Mouse (Mus musculus): ENCODE measurements around the gene Bcar3. TPM values are rescaled to one million over a fixed set of nuclear protein-coding genes. Genes with fewer than 3 reads are reported as not detected.

The Bcar3 gene
- polyA plus RNA-seq, 1 experiment from 2014 or later = 4.4 TPM

GRCm38 (mm10) chr3:122360721-122361138 lies 66.8 kb downstream of the Bcar3 start:
- no peaks in the 10 kb centered on the region for H3K9me3 ChIP-seq (ENCODE audit: control insufficient read depth, low read length)
- H3K4me1 ChIP-seq (ENCODE audit: control insufficient read depth, insufficient read depth, low read length) = peaks cover 4% of the 10 kb centered on the region; the same call in 1 of the 2 replicates
- no peaks in the 10 kb centered on the region for H3K27me3 ChIP-seq (ENCODE audit: control insufficient read depth, insufficient read depth, low read length)
- H3K36me3 ChIP-seq (ENCODE audit: control insufficient read depth, insufficient read depth, low read length) = no peaks in the 10 kb centered on the region
- H3K27ac ChIP-seq (ENCODE audit: low read depth, low read length) = no peak overlapping the region
- WGBS = 45% methylated on average over 5 of the region's 5 CpGs
- H3K9ac ChIP-seq (replicated peaks; ENCODE audit: low read depth, low read length) = no peak overlapping the region
- no peak overlapping the region for H3K4me3 ChIP-seq (ENCODE audit: low read depth, low read length)
- no peak for ATAC-seq (ENCODE audit: low read depth)
- H3K4me2 ChIP-seq (ENCODE audit: low read depth, low read length) = no peak overlapping the region

GRCm38 (mm10) chr3:122362719-122363118 lies 68.8 kb downstream of the Bcar3 start:
- no peak overlapping the region for H3K4me2 ChIP-seq (ENCODE audit: low read depth, low read length)
- H3K27ac ChIP-seq (ENCODE audit: low read depth, low read length) = no peak overlapping the region
- peaks cover 4% of the 10 kb centered on the region; the same call in 1 of the 2 replicates for H3K4me1 ChIP-seq (ENCODE audit: control insufficient read depth, insufficient read depth, low read length)
- H3K27me3 ChIP-seq (ENCODE audit: control insufficient read depth, insufficient read depth, low read length) = no peaks in the 10 kb centered on the region
- no peak overlapping the region for H3K9ac ChIP-seq (replicated peaks; ENCODE audit: low read depth, low read length)
- no peaks in the 10 kb centered on the region for H3K36me3 ChIP-seq (ENCODE audit: control insufficient read depth, insufficient read depth, low read length)
- ATAC-seq (ENCODE audit: low read depth) = no peak
- 48% methylated on average over 2 of the region's 2 CpGs for WGBS
- H3K9me3 ChIP-seq (ENCODE audit: control insufficient read depth, low read length) = no peaks in the 10 kb centered on the region
- H3K4me3 ChIP-seq (ENCODE audit: low read depth, low read length) = no peak overlapping the region

GRCm38 (mm10) chr3:122364565-122364964 lies 70.6 kb downstream of the Bcar3 start:
- no peaks in the 10 kb centered on the region for H3K36me3 ChIP-seq (ENCODE audit: control insufficient read depth, insufficient read depth, low read length)
- ATAC-seq (ENCODE audit: low read depth) = peak; percentile 50; the same call in 1 of the 2 replicates
- no peak overlapping the region for H3K4me3 ChIP-seq (ENCODE audit: low read depth, low read length)
- no peak overlapping the region for H3K9ac ChIP-seq (replicated peaks; ENCODE audit: low read depth, low read length)
- no peaks in the 10 kb centered on the region for H3K9me3 ChIP-seq (ENCODE audit: control insufficient read depth, low read length)
- WGBS = 17% methylated on average over 3 of the region's 3 CpGs
- no peak overlapping the region for H3K27ac ChIP-seq (ENCODE audit: low read depth, low read length)
- H3K4me2 ChIP-seq (ENCODE audit: low read depth, low read length) = no peak overlapping the region
- H3K27me3 ChIP-seq (ENCODE audit: control insufficient read depth, insufficient read depth, low read length) = no peaks in the 10 kb centered on the region
- peaks cover 4% of the 10 kb centered on the region; the same call in 1 of the 2 replicates for H3K4me1 ChIP-seq (ENCODE audit: control insufficient read depth, insufficient read depth, low read length)

- Histone ChIP-seq H3K4me1 (ENCODE audit: control insufficient read depth, insufficient read depth, low read length) (peaks cover 4% of the 10 kb centered on the region; the same call in 1 of the 2 replicates), H3K4me2 (ENCODE audit: low read depth, low read length) (no peak overlapping the region), H3K4me3 (ENCODE audit: low read depth, low read length) (no peak overlapping the region), H3K9ac (replicated peaks; ENCODE audit: low read depth, low read length) (no peak overlapping the region), H3K36me3 (ENCODE audit: control insufficient read depth, insufficient read depth, low read length) (no peaks in the 10 kb centered on the region), H3K27me3 (ENCODE audit: control insufficient read depth, insufficient read depth, low read length) (no peaks in the 10 kb centered on the region), H3K9me3 (ENCODE audit: control insufficient read depth, low read length) (no peaks in the 10 kb centered on the region), H3K27ac (ENCODE audit: low read depth, low read length) (0 out of 2 replicates have a peak overlapping the region, but pooled peaks have one; percentile 10)
- 6% methylated on average over 3 of the region's 3 CpGs for WGBS
- peak; percentile 71; the same call in 1 of the 2 replicates for ATAC-seq (ENCODE audit: low read depth)
These were observed 71.4 kb downstream of the Bcar3 start for GRCm38 (mm10) chr3:122365326-122365725.

GRCm38 (mm10) chr3:122371646-122372341 lies 77.9 kb downstream of the Bcar3 start:
- no peaks in the 10 kb centered on the region for H3K36me3 ChIP-seq (ENCODE audit: control insufficient read depth, insufficient read depth, low read length)
- WGBS = 91% methylated on average over 8 of the region's 8 CpGs
- ATAC-seq (ENCODE audit: low read depth) = no peak
- H3K27ac ChIP-seq (ENCODE audit: low read depth, low read length) = no peak overlapping the region
- no peaks in the 10 kb centered on the region for H3K27me3 ChIP-seq (ENCODE audit: control insufficient read depth, insufficient read depth, low read length)
- H3K4me1 ChIP-seq (ENCODE audit: control insufficient read depth, insufficient read depth, low read length) = no peaks in the 10 kb centered on the region
- no peak overlapping the region for H3K4me2 ChIP-seq (ENCODE audit: low read depth, low read length)
- no peaks in the 10 kb centered on the region for H3K9me3 ChIP-seq (ENCODE audit: control insufficient read depth, low read length)
- no peak overlapping the region for H3K9ac ChIP-seq (replicated peaks; ENCODE audit: low read depth, low read length)
- no peak overlapping the region for H3K4me3 ChIP-seq (ENCODE audit: low read depth, low read length)

GRCm38 (mm10) chr3:122372617-122373016 lies 78.7 kb downstream of the Bcar3 start:
- Histone ChIP-seq H3K4me3 (ENCODE audit: low read depth, low read length) (no peak overlapping the region), H3K9me3 (ENCODE audit: control insufficient read depth, low read length) (no peaks in the 10 kb centered on the region), H3K27ac (ENCODE audit: low read depth, low read length) (no peak overlapping the region), H3K9ac (replicated peaks; ENCODE audit: low read depth, low read length) (no peak overlapping the region), H3K4me1 (ENCODE audit: control insufficient read depth, insufficient read depth, low read length) (no peaks in the 10 kb centered on the region), H3K36me3 (ENCODE audit: control insufficient read depth, insufficient read depth, low read length) (no peaks in the 10 kb centered on the region), H3K27me3 (ENCODE audit: control insufficient read depth, insufficient read depth, low read length) (no peaks in the 10 kb centered on the region), H3K4me2 (ENCODE audit: low read depth, low read length) (no peak overlapping the region)
- ATAC-seq (ENCODE audit: low read depth) = no peak
- WGBS = 79% methylated on average over 4 of the region's 4 CpGs

GRCm38 (mm10) chr3:122376011-122376410 lies 82.1 kb downstream of the Bcar3 start:
- Histone ChIP-seq H3K9ac (replicated peaks; ENCODE audit: low read depth, low read length) (no peak overlapping the region), H3K4me2 (ENCODE audit: low read depth, low read length) (no peak overlapping the region), H3K27me3 (ENCODE audit: control insufficient read depth, insufficient read depth, low read length) (no peaks in the 10 kb centered on the region), H3K27ac (ENCODE audit: low read depth, low read length) (no peak overlapping the region), H3K4me3 (ENCODE audit: low read depth, low read length) (no peak overlapping the region), H3K36me3 (ENCODE audit: control insufficient read depth, insufficient read depth, low read length) (no peaks in the 10 kb centered on the region), H3K9me3 (ENCODE audit: control insufficient read depth, low read length) (no peaks in the 10 kb centered on the region), H3K4me1 (ENCODE audit: control insufficient read depth, insufficient read depth, low read length) (no peaks in the 10 kb centered on the region)
- no peak for ATAC-seq (ENCODE audit: low read depth)

- Histone ChIP-seq H3K27me3 (ENCODE audit: control insufficient read depth, insufficient read depth, low read length) (no peaks in the 10 kb centered on the region), H3K9me3 (ENCODE audit: control insufficient read depth, low read length) (no peaks in the 10 kb centered on the region), H3K9ac (replicated peaks; ENCODE audit: low read depth, low read length) (no peak overlapping the region), H3K4me3 (ENCODE audit: low read depth, low read length) (no peak overlapping the region), H3K4me1 (ENCODE audit: control insufficient read depth, insufficient read depth, low read length) (no peaks in the 10 kb centered on the region), H3K27ac (ENCODE audit: low read depth, low read length) (no peak overlapping the region), H3K4me2 (ENCODE audit: low read depth, low read length) (no peak overlapping the region), H3K36me3 (ENCODE audit: control insufficient read depth, insufficient read depth, low read length) (no peaks in the 10 kb centered on the region)
- 17% methylated on average over 10 of the region's 10 CpGs for WGBS
- no peak for ATAC-seq (ENCODE audit: low read depth)
These were observed 82.5 kb downstream of the Bcar3 start for GRCm38 (mm10) chr3:122376412-122376831.

- Histone ChIP-seq H3K4me2 (ENCODE audit: low read depth, low read length) (no peak overlapping the region), H3K36me3 (ENCODE audit: control insufficient read depth, insufficient read depth, low read length) (no peaks in the 10 kb centered on the region), H3K4me1 (ENCODE audit: control insufficient read depth, insufficient read depth, low read length) (no peaks in the 10 kb centered on the region), H3K9me3 (ENCODE audit: control insufficient read depth, low read length) (no peaks in the 10 kb centered on the region), H3K27me3 (ENCODE audit: control insufficient read depth, insufficient read depth, low read length) (no peaks in the 10 kb centered on the region), H3K27ac (ENCODE audit: low read depth, low read length) (no peak overlapping the region), H3K4me3 (ENCODE audit: low read depth, low read length) (no peak overlapping the region), H3K9ac (replicated peaks; ENCODE audit: low read depth, low read length) (no peak overlapping the region)
- ATAC-seq (ENCODE audit: low read depth) = no peak
- WGBS = 49% methylated on average over 8 of the region's 8 CpGs
These were observed 83.0 kb downstream of the Bcar3 start for GRCm38 (mm10) chr3:122376841-122377464.
